Mouse (Mus musculus): ENCODE results near the gene Fbxo46. TPM values are rescaled to one million over a fixed set of nuclear protein-coding genes. Genes with fewer than 3 reads are reported as not detected.
A peak's percentile ranks its signal among the peaks of the same experiment; 100 is the strongest.

The Fbxo46 gene
- total and polyA plus RNA-seq, 3 experiments, result 4.0 to 11.6 (median 6.1) TPM

GRCm38 (mm10) chr7:19137380-19137779, 17.7 kb downstream of the Fbxo46 start:
- peak; percentile 73 for DNase-seq (ENCODE audit: extremely low read depth)
- Histone ChIP-seq H3K27me3 (replicated peaks) (no peaks in the 10 kb centered on the region), H3K4me3 (replicated peaks in 1 of 3; ENCODE audit: low read depth in 2 of 3, low read length in 2 of 3, poor library complexity in 1 of 3) (no peak overlapping the region), H3K27ac (ENCODE audit: insufficient read depth, low read depth) (no peak overlapping the region), H3K79me2 (replicated peaks; ENCODE audit: control insufficient read depth, extremely low read depth, insufficient read depth, poor library complexity, severe bottlenecking) (peaks cover 3% of the 10 kb centered on the region; the same call in 1 of the 2 replicates), H3K9ac (ENCODE audit: insufficient read depth, low read depth) (no peak overlapping the region), H3K36me3 (replicated peaks in 1 of 2; ENCODE audit: control insufficient read depth in 1 of 2, insufficient read depth in 1 of 2, low read length in 1 of 2) (peaks cover 49 to 88% of the 10 kb centered on the region in 2 experiments), H3K4me2 (ENCODE audit: insufficient read depth, low read depth, poor library complexity, severe bottlenecking) (no peak overlapping the region), H3K4me1 (ENCODE audit: control insufficient read depth in 1 of 2, insufficient read depth in 2 of 2) (peaks cover 0 to 27% of the 10 kb centered on the region in 2 experiments; a peak in 2 of 4 replicates), H3K9me3 (replicated peaks; ENCODE audit: low read length) (no peaks in the 10 kb centered on the region)
- dilution Hi-C loops (cut with MboI; ENCODE audit: extremely low pct_ligation_motif_present, extremely low pct_unique_long_range_greater_than_20kb, low sequenced_read_pairs) (no loop called here), in situ Hi-C loops (cut with MboI; ENCODE audit: low pct_ligation_motif_present, low pct_unique_long_range_greater_than_20kb, low sequenced_read_pairs) (no loop called here)
- TF ChIP-seq USF2 (conservative IDR thresholded peaks at IDR 0.05; ENCODE audit: low read depth, low read length), result no peak
- TF ChIP-seq CHD1 (IDR thresholded peaks at IDR 0.05; ENCODE audit: low read depth, low read length), result no peak
- TF ChIP-seq ZNF384 (IDR thresholded peaks at IDR 0.05; ENCODE audit: low read depth, low read length), result peak; percentile 88
- TF ChIP-seq ZC3H11A (IDR thresholded peaks at IDR 0.05; ENCODE audit: low read depth, low read length), result no peak
- no peak for TF ChIP-seq HCFC1 (IDR thresholded peaks at IDR 0.05; ENCODE audit: low read depth, low read length)
- TF ChIP-seq POLR2AphosphoS2 (IDR thresholded peaks at IDR 0.05; ENCODE audit: low read depth, low read length), result no peak
- TF ChIP-seq USF1 (IDR thresholded peaks at IDR 0.05; ENCODE audit: low read depth, low read length), result no peak
- no peak for TF ChIP-seq ETS1 (conservative IDR thresholded peaks at IDR 0.05; ENCODE audit: low read depth, low read length)
- no peak for TF ChIP-seq TBP (conservative IDR thresholded peaks at IDR 0.05; ENCODE audit: low read depth, low read length)
- no peak for TF ChIP-seq GABPA (IDR thresholded peaks at IDR 0.05; ENCODE audit: insufficient replicate concordance, low read depth, low read length)
- TF ChIP-seq ZKSCAN1 (IDR thresholded peaks at IDR 0.05; ENCODE audit: borderline replicate concordance, low read depth, low read length), result no peak
- TF ChIP-seq UBTF (IDR thresholded peaks at IDR 0.05; ENCODE audit: low read depth, low read length), result no peak
- TF ChIP-seq RCOR1 (conservative IDR thresholded peaks at IDR 0.05; ENCODE audit: low read depth, low read length), result no peak
- TF ChIP-seq POLR2A (IDR thresholded peaks at IDR 0.05; ENCODE audit: low read depth, low read length), result no peak
- TF ChIP-seq JUND (conservative IDR thresholded peaks at IDR 0.05; ENCODE audit: low read depth, low read length), result no peak
- TF ChIP-seq SMC3 (IDR thresholded peaks at IDR 0.05; ENCODE audit: low read depth, low read length), result peak; percentile 47
- no peak for TF ChIP-seq ZMIZ1 (IDR thresholded peaks at IDR 0.05; ENCODE audit: low read depth, low read length)
- TF ChIP-seq PAX5 (IDR thresholded peaks at IDR 0.05; ENCODE audit: low read length), result no peak
- TF ChIP-seq MYC (IDR thresholded peaks at IDR 0.05; ENCODE audit: low read depth, low read length), result no peak
- TF ChIP-seq EP300 (IDR thresholded peaks at IDR 0.05; ENCODE audit: low read length), result no peak
- no peak for TF ChIP-seq MAZ (IDR thresholded peaks at IDR 0.05; ENCODE audit: low read depth, low read length)
- no peak for TF ChIP-seq NRF1 (IDR thresholded peaks at IDR 0.05; ENCODE audit: low read depth, low read length)
- no peak for TF ChIP-seq ELF1 (IDR thresholded peaks at IDR 0.05; ENCODE audit: low read depth, low read length)
- no peak for TF ChIP-seq SIN3A (IDR thresholded peaks at IDR 0.05; ENCODE audit: low read length)
- TF ChIP-seq MAFK (IDR thresholded peaks at IDR 0.05; ENCODE audit: insufficient replicate concordance, low read length), result no peak
- TF ChIP-seq MEF2A (IDR thresholded peaks at IDR 0.05; ENCODE audit: borderline replicate concordance, low read depth, low read length), result no peak
- no peak for TF ChIP-seq IRF4 (IDR thresholded peaks at IDR 0.05; ENCODE audit: low read depth, low read length)
- no peak for TF ChIP-seq CHD2 (IDR thresholded peaks at IDR 0.05; ENCODE audit: low read length)
- TF ChIP-seq BHLHE40 (IDR thresholded peaks at IDR 0.05; ENCODE audit: low read depth, low read length), result no peak
- TF ChIP-seq CTCF (conservative IDR thresholded peaks at IDR 0.05 in 1 of 2, IDR thresholded peaks at IDR 0.05 in 1 of 2; ENCODE audit: low read depth in 2 of 2, low read length in 2 of 2), result peak in 1 of 2 experiments; percentile 68; a peak in 2 of 4 replicates
- TF ChIP-seq RAD21 (IDR thresholded peaks at IDR 0.05; ENCODE audit: low read depth, low read length), result peak; percentile 42

Data from CH12.LX (cell line).